ENCODE assay signal across 9 mouse cellular contexts in genomic region chr2:60354541-60355387, GRCm38 (mm10). TPM values are rescaled to one million over a fixed set of nuclear protein-coding genes. Genes with fewer than 3 reads are reported as not detected.
DNase-seq lines count a peak whose midpoint lies in the region; ATAC-seq lines count a peak whose summit lies in the region.
"Had no signal": no experiment of that assay in that cellular context is flagged by ENCODE, and none has a peak within 500 bp of the region (broad histone marks: within the 10 kb centered on the region; RNA-seq: fewer than 3 reads in every experiment).

No protein-coding gene starts in this region.

- no peaks in the 10 kb centered on the region for H3K9me3 ChIP-seq in heart, embryonic 13.5 days
- H3K9me3 ChIP-seq in hindbrain, embryonic 15.5 days, result no peaks in the 10 kb centered on the region
- no peaks in the 10 kb centered on the region for H3K9me3 ChIP-seq in midbrain, embryonic 11.5 days (ENCODE audit: control insufficient read depth, low read length)
- H3K9me3 ChIP-seq: liver, embryonic 15.5 days had no signal

- peak overlapping the region; percentile 14; the same call in 1 of the 2 replicates for H3K4me3 ChIP-seq in heart, embryonic 13.5 days
- no peak overlapping the region for H3K4me3 ChIP-seq in hindbrain, embryonic 15.5 days
- no peak overlapping the region for H3K4me3 ChIP-seq in midbrain, embryonic 11.5 days (ENCODE audit: low read depth, low read length)
- H3K4me3 ChIP-seq: liver, embryonic 15.5 days had no signal

- H3K9ac ChIP-seq in heart, embryonic 13.5 days, result no peak overlapping the region
- H3K9ac ChIP-seq in hindbrain, embryonic 15.5 days, result no peak overlapping the region
- no peak overlapping the region for H3K9ac ChIP-seq in midbrain, embryonic 11.5 days (ENCODE audit: low read length)
- H3K9ac ChIP-seq: liver, embryonic 15.5 days had no signal

- ATAC-seq in heart, embryonic 13.5 days (ENCODE audit: extremely low read depth, insufficient number of reproducible peaks, low FRiP score, low TSS enrichment), result no peak
- peak; percentile 78 for ATAC-seq in common myeloid progenitor, adult 5-6 weeks (replicated peaks; ENCODE audit: low read depth, poor library complexity, severe bottlenecking)
- ATAC-seq in hindbrain, embryonic 15.5 days (ENCODE audit: low FRiP score, low read depth), result no peak
- ATAC-seq in midbrain, embryonic 11.5 days (ENCODE audit: low FRiP score), result peak; percentile 62; the same call in 1 of the 2 replicates
- no peak for ATAC-seq in erythroid progenitor cell, adult 5-6 weeks (replicated peaks; ENCODE audit: low FRiP score, poor library complexity, severe bottlenecking)

- H3K36me3 ChIP-seq in heart, embryonic 13.5 days, result no peaks in the 10 kb centered on the region
- H3K36me3 ChIP-seq in hindbrain, embryonic 15.5 days, result no peaks in the 10 kb centered on the region
- H3K36me3 ChIP-seq in midbrain, embryonic 11.5 days (ENCODE audit: control insufficient read depth, insufficient read depth, low read length), result no peaks in the 10 kb centered on the region
- H3K36me3 ChIP-seq: liver, embryonic 15.5 days had no signal

- no peaks in the 10 kb centered on the region for H3K27me3 ChIP-seq in heart, embryonic 13.5 days (replicated peaks)
- H3K27me3 ChIP-seq in hindbrain, embryonic 15.5 days, result no peaks in the 10 kb centered on the region
- no peaks in the 10 kb centered on the region for H3K27me3 ChIP-seq in midbrain, embryonic 11.5 days (ENCODE audit: control insufficient read depth, insufficient read depth, low read length)
- H3K27me3 ChIP-seq: liver, embryonic 15.5 days had no signal

- 59% methylated on average over 18 of the region's 18 CpGs for WGBS in heart, embryonic 13.5 days
- WGBS in hindbrain, embryonic 15.5 days, result 51% methylated on average over 18 of the region's 18 CpGs
- WGBS in midbrain, embryonic 11.5 days, result 55% methylated on average over 18 of the region's 18 CpGs

- no peak overlapping the region for H3K27ac ChIP-seq in heart, embryonic 13.5 days (replicated peaks)
- 0 out of 2 replicates have a peak overlapping the region, but pooled peaks have one; percentile 7 for H3K27ac ChIP-seq in hindbrain, embryonic 15.5 days (replicated peaks)
- no peak overlapping the region for H3K27ac ChIP-seq in midbrain, embryonic 11.5 days (ENCODE audit: low read depth, low read length)
- H3K27ac ChIP-seq: liver, embryonic 15.5 days had no signal

- peaks cover 28% of the 10 kb centered on the region for H3K4me1 ChIP-seq in heart, embryonic 13.5 days
- H3K4me1 ChIP-seq in hindbrain, embryonic 15.5 days (replicated peaks), result 0 out of 2 replicates have a peak, but pooled peaks cover 4% of the 10 kb centered on the region
- no peaks in the 10 kb centered on the region; the same call in 1 of the 2 replicates for H3K4me1 ChIP-seq in midbrain, embryonic 11.5 days (ENCODE audit: control insufficient read depth, insufficient read depth, low read length)
- H3K4me1 ChIP-seq: liver, embryonic 15.5 days had no signal

- DNase-seq in heart, adult 8-10 months (ENCODE audit: low spot score), result no peak
- no peak for DNase-seq in midbrain, embryonic 11.5 days (ENCODE audit: low spot score, missing footprints)
- DNase-seq in spleen, postnatal 4 days (ENCODE audit: low spot score in 2 of 2), result no peak
- DNase-seq in cerebellum, postnatal 25 days, result no peak

- peak overlapping the region; percentile 56 for H3K4me2 ChIP-seq in heart, embryonic 13.5 days
- peak overlapping the region; percentile 31 for H3K4me2 ChIP-seq in hindbrain, embryonic 15.5 days
- H3K4me2 ChIP-seq in midbrain, embryonic 11.5 days, result peak overlapping the region; percentile 25; the same call in 1 of the 2 replicates
- H3K4me2 ChIP-seq: liver, embryonic 15.5 days had no signal

RNA-seq across cellular contexts. Expression of gene Ly75, which starts 28.3 kb away (rescaled TPM):
- 1.3 TPM in 2 replicates for polyA plus RNA-seq in heart, embryonic 13.5 days (2015; fragmentation: Nextera tagmentation; extraction: Ambion mirVana)
- 1 to 10 TPM in 2 of 4 experiments, under 1 TPM in 2; 0.72 to 1.1 (median 1.0) TPM for total RNA-seq in heart, adult 8-10 months (2022)
- 3.9 and 4.3 TPM in 2 replicates for total RNA-seq in common myeloid progenitor, adult 5-6 weeks (2017)
- polyA plus RNA-seq in hindbrain, embryonic 15.5 days (2015; fragmentation: Nextera tagmentation; extraction: Ambion mirVana), result 1.4 and 1.5 TPM in 2 replicates
- polyA plus RNA-seq in midbrain, embryonic 11.5 days (2014; fragmentation: Nextera tagmentation; extraction: Ambion mirVana), result 2.0 and 2.3 TPM in 2 replicates
- 2.9 and 3.4 TPM in 2 replicates for total RNA-seq in erythroid progenitor cell, adult 5-6 weeks (2015; ENCODE audit: low replicate concordance)
- total RNA-seq in erythroid progenitor cell, adult 5-6 weeks (2017; ENCODE audit: low replicate concordance), result 1.8 and 2.8 TPM in 2 replicates

Comparison
In these comparisons a context has a peak if more than half of its experiments do, and no peak if none do; other contexts are left out.
1. ATAC-seq: peak in common myeloid progenitor, adult 5-6 weeks (single experiment) and midbrain, embryonic 11.5 days (single experiment); none in heart, embryonic 13.5 days (single experiment), hindbrain, embryonic 15.5 days (single experiment) and erythroid progenitor cell, adult 5-6 weeks (single experiment).
2. Peak in every context shown above with its lines, with median percentiles within 50 percentile points of each other: H3K4me2 ChIP-seq.